28 mouse cellular contexts compared by ENCODE assay signal in the genomic region with DNA sequence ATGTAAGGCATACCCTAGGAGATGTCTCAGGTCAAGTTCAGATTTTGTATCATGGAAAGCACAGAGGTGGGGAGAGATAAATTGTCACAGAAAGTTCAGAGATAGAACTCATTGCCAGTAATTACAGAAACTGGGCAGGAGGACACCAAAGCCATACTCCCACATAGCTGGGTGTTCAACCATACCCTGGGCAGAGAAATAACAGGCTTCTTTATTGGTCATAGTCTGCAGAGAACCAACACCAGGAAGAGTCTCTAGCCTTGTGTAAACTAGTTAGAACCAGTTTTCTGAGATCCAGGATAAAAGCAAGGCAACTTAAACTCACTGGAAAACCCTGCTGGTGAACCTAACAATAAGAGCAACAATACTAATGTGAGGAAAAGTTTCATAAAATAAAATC.
"Had no signal": no experiment of that assay in that cellular context is flagged by ENCODE, and none has a peak within 500 bp of the region (broad histone marks: within the 10 kb centered on the region; RNA-seq: fewer than 3 reads in every experiment).

No protein-coding gene starts in this region.

- H3K27ac ChIP-seq: embryonic facial prominence, embryonic 10.5 days; embryonic facial prominence, embryonic 12.5 days; embryonic facial prominence, embryonic 13.5 days; embryonic facial prominence, embryonic 15.5 days; forebrain, embryonic 10.5 days; forebrain, embryonic 12.5 days; forebrain, embryonic 13.5 days; forebrain, embryonic 15.5 days; gastrocnemius, adult 2 months had no signal

- H3K4me3 ChIP-seq: embryonic facial prominence, embryonic 10.5 days; embryonic facial prominence, embryonic 12.5 days; embryonic facial prominence, embryonic 13.5 days; embryonic facial prominence, embryonic 15.5 days; erythroblast, embryonic 14.5 days; forebrain, embryonic 10.5 days; forebrain, embryonic 12.5 days; forebrain, embryonic 13.5 days; forebrain, embryonic 15.5 days; gastrocnemius, adult 2 months had no signal

- DNase-seq: cerebellum, adult 18-20 months; cerebellum, adult 2 months; cerebellum, adult 8-10 months; cerebellum, adult 9-10 months; cerebellum, adult 9-11 months; cerebellum, postnatal 10 days; cerebellum, postnatal 14 days; cerebellum, postnatal 25 days; cerebellum, postnatal 36 days; embryo, embryonic 11 days; forebrain, postnatal 0 days; gastrocnemius, adult 2 months; gastrocnemius, postnatal 10 days; gastrocnemius, postnatal 14 days; gastrocnemius, postnatal 25 days; gastrocnemius, postnatal 36 days; heart, adult 11 months had no signal

- H3K9me3 ChIP-seq: embryonic facial prominence, embryonic 10.5 days; embryonic facial prominence, embryonic 12.5 days; embryonic facial prominence, embryonic 13.5 days; embryonic facial prominence, embryonic 15.5 days; forebrain, embryonic 10.5 days; forebrain, embryonic 12.5 days; forebrain, embryonic 13.5 days; forebrain, embryonic 15.5 days had no signal

- H3K4me2 ChIP-seq: embryonic facial prominence, embryonic 12.5 days; embryonic facial prominence, embryonic 13.5 days; embryonic facial prominence, embryonic 15.5 days; forebrain, embryonic 12.5 days; forebrain, embryonic 13.5 days; forebrain, embryonic 15.5 days had no signal

- H3K36me3 ChIP-seq: embryonic facial prominence, embryonic 10.5 days; embryonic facial prominence, embryonic 12.5 days; embryonic facial prominence, embryonic 13.5 days; embryonic facial prominence, embryonic 15.5 days; forebrain, embryonic 10.5 days; forebrain, embryonic 12.5 days; forebrain, embryonic 15.5 days had no signal

- ATAC-seq: forebrain, embryonic 13.5 days; forebrain, embryonic 14.5 days; forebrain, embryonic 15.5 days; forebrain, embryonic 16.5 days; forebrain, postnatal 0 days had no signal

- H3K27me3 ChIP-seq: embryonic facial prominence, embryonic 12.5 days; embryonic facial prominence, embryonic 13.5 days; embryonic facial prominence, embryonic 15.5 days; forebrain, embryonic 12.5 days; forebrain, embryonic 13.5 days; forebrain, embryonic 15.5 days had no signal

- H3K9ac ChIP-seq: embryonic facial prominence, embryonic 12.5 days; embryonic facial prominence, embryonic 13.5 days; embryonic facial prominence, embryonic 15.5 days; forebrain, embryonic 12.5 days; forebrain, embryonic 13.5 days; forebrain, embryonic 15.5 days; forebrain, postnatal 0 days had no signal

- H3K4me1 ChIP-seq: embryonic facial prominence, embryonic 10.5 days; embryonic facial prominence, embryonic 12.5 days; embryonic facial prominence, embryonic 13.5 days; embryonic facial prominence, embryonic 15.5 days; forebrain, embryonic 10.5 days; forebrain, embryonic 12.5 days; forebrain, embryonic 13.5 days; forebrain, embryonic 15.5 days had no signal
